Mouse (Mus musculus) gastrocnemius, adult 8-10 months (tissue): ENCODE measurements around the gene Foxf1. TPM values are rescaled to one million over a fixed set of nuclear protein-coding genes. Genes with fewer than 3 reads are reported as not detected.

ENCODE experiments used
- DNase-seq, 2 experiments: peaks; one replicate each; pipeline ENCODE4 v3.0.0; 2022; ENCODE audit warnings: low spot score in 2 of 2
- total RNA-seq, 4 experiments: library from RNA; stranded (reverse); gene quantifications; 2 replicates each; pipeline ENCODE4 v1.2.4; 2022

Gene Foxf1
- total RNA-seq, 4 experiments from 2014 or later = 0.10 TPM; not detected in 3

DNA sequence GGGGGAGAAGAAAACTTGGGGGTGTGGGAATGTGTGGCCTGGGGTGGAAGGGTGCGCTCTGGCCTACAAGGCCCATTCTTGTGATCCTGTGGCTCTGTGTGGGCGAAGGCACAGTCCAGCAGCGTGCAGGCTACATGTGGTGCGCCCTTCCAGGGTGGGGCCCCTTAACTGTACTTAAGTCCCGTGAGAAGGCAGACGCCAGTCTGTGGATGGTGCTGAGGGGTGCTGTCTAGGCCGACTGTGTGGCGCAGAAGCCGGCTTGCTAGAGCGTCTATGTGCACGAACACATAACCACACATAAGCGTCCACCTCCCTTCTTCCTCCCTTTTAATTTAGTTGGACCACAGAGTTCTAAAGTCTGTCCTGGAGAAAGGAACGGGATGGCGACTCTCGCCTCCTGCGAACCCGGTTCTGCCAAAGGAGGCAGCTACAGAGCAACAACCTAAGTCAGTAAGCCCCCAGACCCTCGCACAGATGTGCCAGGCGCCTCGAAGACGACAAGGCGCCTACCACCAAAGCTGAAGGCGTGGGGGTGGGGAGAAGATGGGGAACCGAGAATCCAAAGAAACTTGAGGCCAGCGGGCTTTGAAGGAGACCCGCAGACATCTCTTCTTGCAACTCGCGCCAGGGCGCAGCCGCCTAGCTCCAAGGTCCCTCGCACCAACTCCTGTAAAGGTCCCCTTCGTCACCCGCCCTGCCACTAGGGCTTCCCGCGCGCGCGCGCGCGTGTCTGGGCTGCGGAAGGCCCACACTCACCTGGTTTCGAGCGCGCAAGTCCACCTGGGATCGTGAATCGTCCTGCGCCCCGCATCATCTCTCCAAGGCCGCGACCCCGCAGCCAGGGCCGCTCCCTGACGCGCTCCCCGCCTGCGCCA, 1.7 kb upstream of the Foxf1 start:
- DNase-seq = no peak

DNA sequence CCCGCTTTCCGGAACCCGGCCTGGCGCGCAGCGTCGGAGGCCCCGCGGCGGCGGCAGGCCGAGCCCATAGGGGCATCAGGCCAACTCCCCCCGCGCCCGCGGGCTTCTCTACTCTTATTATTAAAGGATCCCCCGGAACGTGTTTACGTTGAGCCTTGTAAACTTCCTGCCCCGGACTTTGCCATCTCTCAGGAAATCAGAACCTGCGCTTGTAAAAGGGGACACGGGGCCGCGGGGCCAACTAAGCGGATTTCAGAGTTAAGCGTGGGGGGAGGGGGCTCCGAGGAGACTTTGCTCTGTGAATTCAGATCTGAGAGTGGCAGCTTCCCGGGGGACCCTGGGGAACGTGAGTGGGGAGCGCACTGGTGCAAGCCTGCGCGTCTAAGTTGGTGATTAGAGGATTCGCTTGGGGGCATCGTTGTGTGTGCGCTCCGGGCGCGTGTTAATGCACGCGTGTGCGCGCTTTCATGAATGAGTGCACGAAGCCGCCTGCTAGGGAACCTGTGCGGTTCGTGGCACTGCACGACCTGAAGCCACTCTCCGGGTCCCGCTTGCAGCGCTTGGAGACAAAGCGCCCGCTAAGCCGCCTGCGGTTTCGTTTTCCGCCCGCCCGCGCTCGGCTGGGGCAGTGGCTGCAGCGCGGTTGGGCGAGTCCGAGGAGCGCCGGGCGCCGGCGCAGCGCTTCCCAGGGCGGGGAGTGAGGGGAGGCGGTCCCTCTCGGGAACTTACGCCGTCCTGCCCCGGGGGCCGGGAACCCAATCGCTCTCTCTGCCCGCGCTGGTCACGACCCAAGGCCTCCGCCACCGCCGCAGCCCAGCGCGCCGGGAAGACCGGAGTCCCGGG, 872 bp upstream of the Foxf1 start:
- peak; percentile 25 to 30 for DNase-seq

DNA sequence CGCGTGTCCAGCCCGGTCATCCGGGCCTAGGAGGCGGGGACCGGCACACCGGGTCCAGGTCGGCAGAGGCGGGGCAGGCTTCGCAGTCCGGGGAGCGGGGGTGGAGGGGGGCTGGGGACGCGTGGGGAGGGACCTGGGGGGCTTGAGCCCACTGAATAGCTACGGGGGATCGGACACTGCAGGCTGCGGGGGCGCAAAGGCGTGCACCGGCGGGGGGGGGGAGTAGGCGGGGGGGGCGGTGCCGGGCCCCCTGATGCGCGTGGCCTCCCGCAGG, 313 bp upstream of the Foxf1 start:
- no peak for DNase-seq

DNA sequence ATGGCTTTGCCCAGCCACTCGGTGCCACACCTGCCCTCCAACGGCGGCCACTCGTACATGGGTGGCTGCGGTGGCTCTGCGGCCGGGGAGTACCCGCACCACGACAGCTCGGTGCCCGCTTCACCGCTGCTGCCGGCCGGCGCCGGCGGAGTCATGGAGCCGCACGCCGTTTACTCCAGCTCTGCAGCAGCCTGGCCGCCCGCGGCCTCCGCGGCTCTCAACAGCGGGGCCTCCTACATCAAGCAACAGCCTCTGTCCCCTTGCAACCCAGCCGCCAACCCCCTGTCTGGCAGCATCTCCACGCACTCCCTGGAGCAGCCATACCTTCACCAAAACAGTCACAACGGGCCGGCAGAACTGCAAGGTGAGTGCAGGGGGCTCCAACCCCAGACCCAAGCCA, 825 bp downstream of the Foxf1 start:
- DNase-seq = no peak

DNA sequence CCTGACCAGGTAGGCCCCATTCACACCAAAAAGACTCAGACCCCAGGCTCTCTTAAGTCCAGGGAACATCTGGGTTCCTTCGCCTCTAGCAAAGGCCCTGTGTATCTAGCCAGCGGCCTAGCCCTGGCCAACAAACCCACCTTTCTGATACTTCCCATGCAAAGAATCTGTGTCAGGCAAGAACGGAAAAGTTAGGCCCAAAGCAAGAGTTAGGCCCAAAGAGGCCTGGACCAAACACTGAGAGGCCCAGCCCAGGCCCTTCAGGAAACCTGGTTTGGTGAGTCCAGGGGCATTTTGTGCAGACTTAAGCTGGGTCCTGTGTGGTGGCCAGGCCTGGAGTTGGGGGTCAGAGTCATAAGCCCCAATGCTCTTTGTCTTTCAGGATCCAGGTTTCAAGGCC, 1.4 kb downstream of the Foxf1 start:
- no peak for DNase-seq

DNA sequence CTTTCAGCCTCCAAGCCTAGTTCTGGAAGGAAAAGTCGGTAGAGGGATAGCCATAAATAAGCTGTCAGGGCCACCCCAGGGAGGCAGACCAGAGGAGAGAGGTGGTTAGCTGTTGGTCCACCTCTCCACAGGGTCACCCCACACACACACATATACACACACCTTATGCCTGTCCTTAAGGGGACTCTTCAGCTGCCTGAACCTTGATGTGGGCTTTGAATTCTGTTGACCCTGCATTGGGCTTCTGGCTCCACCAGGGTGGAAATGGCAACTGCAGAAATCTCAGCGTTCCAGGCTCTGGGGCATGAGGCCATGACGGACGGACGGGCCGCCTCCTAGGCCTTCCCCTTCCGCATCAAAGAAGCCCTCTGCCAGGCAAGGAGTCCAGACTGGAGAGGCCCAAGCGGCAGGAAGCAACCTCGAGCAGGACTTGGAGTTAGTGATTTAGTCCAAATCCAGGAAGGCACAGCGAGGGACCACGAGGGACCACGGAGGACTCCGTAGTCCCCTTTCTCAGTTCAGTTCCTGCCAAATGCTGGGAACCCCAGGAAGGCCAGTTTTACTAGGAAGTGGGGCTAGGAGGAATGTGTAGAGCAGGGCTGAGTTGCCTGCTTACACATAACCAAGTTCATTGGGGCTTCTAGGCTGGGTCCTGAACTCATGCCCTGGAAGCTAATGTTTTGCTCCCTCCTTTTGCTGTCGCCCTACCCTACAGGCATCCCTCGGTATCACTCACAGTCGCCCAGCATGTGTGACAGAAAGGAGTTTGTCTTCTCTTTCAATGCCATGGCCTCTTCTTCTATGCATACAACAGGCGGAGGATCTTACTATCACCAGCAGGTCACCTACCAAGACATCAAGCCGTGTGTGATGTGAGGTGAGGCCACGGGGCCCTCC, 2.1 kb downstream of the Foxf1 start:
- DNase-seq = no peak

DNA sequence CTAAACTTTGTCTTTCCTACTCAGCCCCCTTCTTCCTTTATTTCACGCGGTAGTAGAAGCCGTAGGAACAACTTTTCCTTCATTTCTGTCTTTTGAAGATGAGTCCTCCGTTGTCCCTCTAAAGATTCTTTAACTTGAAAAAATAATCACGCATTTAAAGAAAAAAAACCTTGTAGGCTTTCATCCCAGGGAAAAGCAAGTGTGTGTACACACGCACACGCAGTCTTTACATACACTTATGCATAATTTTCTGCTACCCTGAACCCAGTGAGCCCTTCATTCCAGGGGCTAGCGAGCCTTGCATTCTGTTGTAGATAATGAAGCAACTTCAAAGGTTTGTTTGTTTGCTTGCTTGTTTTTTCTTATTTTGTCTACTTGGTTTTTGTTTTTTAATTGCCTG, 4.1 kb downstream of the Foxf1 start:
- DNase-seq = no peak

DNA sequence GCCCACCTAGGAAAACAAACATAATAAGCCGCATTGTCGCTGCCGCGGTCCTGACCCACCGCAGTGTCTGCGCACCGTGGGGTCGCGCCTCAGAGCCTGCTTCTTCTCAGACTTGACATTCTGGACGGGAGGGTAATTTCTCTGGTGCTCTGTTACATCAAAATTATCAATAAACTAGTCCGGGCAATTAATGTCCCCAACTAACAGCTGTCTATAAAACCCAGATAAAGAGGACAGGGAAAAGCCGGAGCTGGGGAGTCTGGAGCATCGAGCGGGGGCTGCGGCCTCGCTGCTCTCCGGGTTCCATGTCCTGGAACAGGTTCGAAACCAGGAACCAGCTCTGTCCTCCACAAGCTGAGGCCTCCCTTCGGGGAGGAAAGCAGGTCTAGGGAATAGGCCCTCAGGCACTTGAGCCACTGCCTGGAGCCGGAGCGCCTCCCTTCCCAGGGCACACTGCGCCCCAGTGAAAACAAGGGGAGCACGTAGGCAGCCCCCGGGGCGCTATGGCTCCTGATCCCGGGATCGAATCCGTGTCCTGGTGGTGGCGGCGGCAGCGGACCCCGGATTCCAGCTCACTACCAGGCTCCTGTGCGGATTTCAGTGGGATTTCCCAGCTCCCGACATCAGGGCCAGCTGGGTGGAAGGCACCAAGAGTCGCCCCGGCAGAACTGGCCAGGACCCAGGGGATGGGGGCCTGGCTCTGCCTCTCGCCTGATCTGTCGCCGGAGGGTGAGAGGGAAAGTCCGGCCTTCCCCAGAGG, 4.9 kb downstream of the Foxf1 start:
- DNase-seq = no peak

DNA sequence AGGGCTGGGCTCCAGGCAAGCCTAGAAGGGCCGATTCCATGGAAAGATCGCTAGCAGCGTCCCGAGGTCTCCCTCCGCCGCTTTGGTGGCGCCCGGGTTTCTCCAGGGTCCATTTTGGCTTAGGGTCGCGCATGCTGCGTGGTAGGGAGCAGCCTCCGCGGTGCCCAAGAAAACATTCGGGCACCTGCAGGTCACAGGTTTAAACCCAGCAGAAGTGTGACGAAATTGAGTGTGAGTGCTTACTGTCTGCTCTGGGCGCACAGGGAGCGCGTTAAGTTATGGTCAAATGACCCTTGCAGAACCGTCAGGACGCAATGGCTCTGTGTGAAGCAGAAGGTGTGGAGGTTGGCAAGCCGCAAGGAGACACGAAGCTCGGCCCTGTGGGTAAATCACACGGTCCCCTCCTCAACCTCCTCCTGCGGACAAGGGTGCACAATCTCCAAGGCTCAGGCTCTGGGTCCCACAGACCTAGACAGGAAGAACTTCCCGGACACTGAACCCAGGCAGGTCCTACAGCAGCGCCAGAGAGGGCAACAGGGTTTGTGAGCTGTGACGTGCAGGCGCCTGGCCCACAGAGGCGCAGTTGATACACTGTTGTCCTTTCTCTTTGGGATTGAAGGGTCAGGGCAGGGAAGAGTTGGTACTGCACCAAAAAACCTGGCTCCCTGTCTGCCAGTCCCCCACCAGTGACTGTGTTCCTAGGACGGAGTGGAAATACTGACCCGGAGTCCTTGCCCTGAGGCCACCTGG, 5.6 kb downstream of the Foxf1 start:
- DNase-seq = no peak

DNA sequence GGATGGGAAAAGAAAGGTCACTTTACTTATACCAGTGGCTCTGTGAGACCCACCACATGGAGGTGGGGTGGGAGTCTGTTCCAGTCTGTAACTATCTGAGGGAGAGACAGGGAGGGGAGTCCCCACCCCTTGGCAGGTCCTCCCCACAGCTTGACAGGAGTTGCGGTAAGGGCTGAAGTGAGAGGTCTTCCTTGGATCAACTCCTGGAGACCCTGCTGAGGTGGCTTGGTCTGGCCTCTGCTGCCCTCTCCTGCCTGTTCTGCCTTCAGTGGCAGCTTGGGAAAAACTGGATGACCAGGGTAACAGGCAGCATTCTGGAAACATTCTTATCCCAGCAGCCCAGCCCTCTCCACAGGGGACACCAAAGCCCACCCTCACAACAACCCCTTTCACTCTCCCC, 6.5 kb downstream of the Foxf1 start:
- no peak for DNase-seq

DNA sequence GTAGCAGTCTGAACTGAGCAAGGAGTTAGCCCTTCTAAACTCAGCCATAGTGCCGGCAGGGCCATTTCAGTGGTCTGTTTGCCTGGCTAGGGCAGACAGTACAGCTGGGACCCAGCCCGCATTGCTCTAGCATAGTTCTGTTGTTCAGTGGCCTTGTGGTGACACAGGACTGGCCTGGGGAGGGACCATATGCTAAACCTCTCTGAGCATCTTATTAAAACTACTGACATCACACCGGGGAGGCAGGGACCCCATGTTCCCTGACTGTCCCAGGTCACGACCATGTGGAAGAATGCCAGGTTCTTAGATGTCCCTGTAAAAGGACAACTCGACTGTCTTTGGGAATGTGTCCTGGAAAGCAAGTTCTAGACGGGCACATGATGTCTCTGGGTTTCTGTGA, 8.0 kb downstream of the Foxf1 start:
- no peak for DNase-seq

DNA sequence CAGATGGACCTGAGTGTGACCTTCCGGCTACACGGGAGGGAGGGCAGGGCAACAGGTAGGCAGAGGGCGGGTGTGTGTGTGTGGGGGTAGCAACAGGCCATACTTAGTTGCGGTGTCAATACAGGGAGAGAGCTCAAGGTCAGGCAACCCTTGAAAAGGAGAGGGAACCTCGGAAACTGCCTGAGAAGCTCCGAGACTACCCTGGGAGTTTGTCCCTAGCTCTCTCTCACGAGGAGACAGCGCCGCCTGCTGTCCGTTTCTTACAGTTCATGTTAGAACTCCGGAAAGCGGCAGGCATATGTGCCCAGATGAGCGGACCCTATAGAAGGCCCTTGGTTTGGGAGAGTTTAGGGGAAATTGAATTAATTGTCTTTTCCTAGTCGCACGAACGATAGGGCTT, 8.4 kb downstream of the Foxf1 start:
- peak; percentile 52 to 59 for DNase-seq

DNA sequence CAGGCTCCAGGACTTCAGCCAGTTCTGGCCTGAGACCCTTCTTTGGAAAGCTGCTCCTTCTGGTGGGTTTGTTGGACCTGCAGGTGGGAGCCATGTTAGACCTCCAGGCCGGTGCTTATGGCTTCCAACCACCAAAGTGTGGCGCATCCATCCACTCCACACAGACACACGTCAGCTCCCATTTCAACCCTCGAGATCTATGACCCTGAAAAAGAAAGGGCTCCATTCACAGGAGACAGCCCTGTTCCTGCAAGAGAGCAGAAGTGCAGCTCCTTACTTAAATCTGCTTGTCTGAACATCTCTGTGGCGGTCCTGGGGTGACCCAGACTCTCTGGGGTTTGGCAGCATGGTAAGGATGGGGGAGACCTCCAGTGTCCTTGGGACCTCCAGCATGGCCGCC, 9.3 kb downstream of the Foxf1 start:
- DNase-seq = no peak

DNA sequence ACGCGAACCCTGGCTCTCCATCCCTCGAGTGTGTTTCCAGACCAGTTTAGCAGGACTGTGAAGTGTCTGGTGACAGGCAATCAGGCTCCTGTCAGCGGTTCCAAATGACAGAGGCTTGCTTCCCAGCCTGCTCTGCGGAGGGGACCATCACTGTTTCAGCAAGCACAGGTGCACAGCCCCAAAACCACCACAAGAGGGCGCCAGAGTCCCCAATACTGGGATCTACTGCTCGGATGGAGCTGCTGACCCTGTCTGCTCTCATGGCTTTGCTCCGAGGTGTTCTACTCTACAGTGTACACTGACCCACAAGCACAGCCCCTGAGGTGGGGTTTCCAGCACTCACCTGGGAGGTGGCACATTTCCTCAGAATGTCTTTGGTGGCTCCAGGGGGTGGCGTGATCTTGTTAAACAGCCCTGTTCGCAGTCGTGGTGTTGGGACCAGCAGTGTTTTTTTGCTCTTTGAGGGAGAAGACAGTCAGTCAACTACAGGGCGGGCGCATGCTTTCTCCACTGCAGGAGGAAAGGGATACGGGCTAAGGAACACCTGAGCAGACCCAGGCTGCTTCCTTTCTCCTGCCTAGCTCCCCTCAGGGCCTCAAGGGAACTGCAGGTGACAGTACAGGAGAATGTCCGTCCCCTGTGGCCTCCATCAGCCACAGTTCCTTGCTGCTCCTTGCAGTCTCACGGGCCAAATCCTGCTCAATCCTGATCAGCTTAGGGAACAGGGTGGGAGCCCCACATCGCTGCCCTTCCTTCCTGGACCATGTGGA, 20.0 kb downstream of the Foxf1 start:
- peak; percentile 30 to 37 for DNase-seq

DNA sequence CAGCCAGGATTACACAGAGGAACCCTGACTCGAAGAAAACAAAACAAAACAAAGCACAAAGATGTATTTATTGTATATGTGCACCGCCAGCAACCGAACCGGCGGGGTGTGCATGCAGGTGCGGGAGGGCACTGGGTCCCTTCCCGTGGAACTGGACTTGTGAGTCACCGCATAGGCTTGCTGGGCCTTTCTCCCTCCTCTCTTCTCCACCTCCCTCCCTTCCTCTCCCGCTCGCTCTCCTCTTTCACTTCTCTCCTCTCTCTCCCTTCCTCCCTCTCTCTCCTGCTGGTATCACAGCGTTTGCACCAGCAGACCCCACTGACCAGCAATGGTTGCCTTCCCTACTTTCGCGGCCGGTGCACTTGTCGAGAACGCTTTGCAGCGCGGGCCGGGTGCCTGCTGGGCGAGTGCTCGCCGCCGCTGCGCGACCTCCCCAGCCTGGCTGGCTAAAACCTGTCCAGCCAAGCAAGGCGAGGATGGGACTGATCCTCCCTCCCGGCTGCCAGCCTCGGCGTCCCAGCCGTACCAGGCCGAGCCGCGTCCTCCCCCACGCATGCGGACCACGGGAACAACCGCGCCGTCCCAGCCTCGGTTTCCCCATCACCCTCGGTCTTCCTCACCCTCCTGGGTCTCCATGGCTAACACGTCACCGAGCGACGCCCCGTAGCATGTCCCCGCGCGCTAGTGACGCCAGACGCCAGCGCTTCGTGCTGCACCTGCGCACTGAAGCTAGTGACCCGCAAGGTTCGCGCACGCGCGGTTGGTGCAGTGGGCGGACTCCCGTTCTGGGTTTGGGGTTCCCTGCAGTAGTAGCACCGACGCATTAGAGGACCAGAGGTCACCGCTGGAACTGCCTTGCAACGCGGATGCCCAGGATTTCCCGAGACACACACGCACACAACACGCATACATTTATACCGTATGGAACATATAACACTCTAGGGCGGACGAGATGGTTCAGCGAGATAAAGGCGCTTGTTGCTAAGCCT, 23.8 kb downstream of the Foxf1 start, which contains the start of gene Mthfsd:
Gene Mthfsd, minus strand, starts transcription at position 725 of the 989 bp plus-strand sequence.
- DNase-seq = peak; percentile 98

DNA sequence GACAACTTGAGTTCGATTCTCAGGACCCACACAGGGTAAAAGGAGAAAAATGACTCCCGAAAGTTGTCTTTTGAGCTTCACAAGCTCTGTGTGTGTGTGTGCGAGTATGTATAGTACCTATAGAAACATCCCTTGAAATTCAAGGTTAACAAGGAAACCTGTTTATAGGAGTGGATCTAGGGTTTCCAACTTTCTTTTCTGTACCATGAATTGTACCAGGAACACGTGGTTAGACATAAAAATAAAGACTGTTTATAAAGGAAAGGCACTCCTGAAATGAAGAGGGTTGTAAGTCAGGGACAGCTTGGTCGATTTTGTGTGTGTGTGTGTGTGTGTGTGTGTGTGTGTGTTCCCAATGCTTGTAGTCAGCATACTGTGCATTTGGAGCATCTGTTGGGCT, 24.5 kb downstream of the Foxf1 start:
- no peak for DNase-seq

DNA sequence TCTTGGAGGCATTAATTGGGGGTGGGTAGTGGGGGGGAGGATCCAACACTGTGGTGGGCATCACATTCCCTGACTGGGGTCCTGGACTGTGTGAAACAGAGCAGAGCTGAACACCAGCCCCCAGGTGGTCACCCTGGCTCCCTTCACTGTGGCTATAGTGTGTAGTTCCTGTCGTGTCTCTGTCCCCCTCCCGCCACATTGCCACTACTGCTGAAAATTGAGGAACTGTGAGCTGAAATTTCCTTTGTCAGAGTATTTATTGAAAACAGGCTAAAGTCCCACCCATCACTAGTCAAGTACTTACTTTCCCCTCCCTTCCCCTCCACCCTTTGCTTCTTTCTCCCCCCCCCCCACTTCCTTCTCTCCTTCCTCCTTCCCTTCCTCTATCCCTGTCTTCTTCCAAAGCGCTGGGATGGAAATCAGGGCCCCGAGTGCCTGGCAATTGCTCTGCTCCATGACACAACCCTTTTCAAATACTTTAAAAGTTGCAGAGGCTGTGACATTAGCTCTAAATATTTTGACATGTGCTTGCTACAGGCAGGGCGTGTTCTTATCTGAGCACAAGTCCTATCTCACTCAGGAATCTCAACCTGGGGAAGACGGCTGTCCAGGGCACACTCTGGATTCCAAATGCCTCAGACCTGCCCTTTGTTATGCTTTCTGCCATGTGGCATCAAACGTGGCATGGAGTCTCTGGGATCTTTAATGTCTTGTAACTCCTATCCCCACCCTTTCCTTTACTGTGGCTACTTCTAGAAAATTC, 27.1 kb downstream of the Foxf1 start:
- DNase-seq = no peak
